Mouse (Mus musculus) embryonic facial prominence, embryonic 10.5 days (tissue): ENCODE measurements at regions not wholly inside any gene's neighbourhood (a gene's known extent, or its start where the extent isn't known, plus 50 kb on each side); places are given as distances from the start of the nearest gene placed in this dataset.

Experiments used
- DNase-seq: peaks from one replicate; pipeline ENCODE4 v3.0.0-alpha.2; 2017; ENCODE audit warnings: low spot score
- H3K27ac ChIP-seq: fragments of 300-500 bp; sonication (generic); replicated peaks from 2 replicates; pipeline ENCODE4 v1.5.1; 2016; ENCODE audit warnings: mild to moderate bottlenecking
- H3K27me3 ChIP-seq: fragments of 300-500 bp; sonication (generic); replicated peaks from 2 replicates; pipeline ENCODE4 v1.6.1; 2016; ENCODE audit warnings: low read depth, mild to moderate bottlenecking; ENCODE audit not compliant: poor library complexity, severe bottlenecking
- H3K36me3 ChIP-seq: fragments of 300-500 bp; sonication (generic); replicated peaks from 2 replicates; pipeline ENCODE4 v1.6.1; 2016; ENCODE audit warnings: mild to moderate bottlenecking, moderate library complexity
- H3K4me1 ChIP-seq: fragments of 300-500 bp; sonication (generic); 2 replicates; pipeline ENCODE4 v1.6.1; 2016
- H3K4me3 ChIP-seq: fragments of 300-500 bp; sonication (generic); 2 replicates; pipeline ENCODE4 v1.5.1; 2016; ENCODE audit warnings: mild to moderate bottlenecking, moderate library complexity
- H3K9me3 ChIP-seq: fragments of 300-500 bp; sonication (generic); 2 replicates; pipeline ENCODE4 v1.6.1; 2016; ENCODE audit warnings: mild to moderate bottlenecking
- WGBS: fragments of 180-500 bp; shearing (Covaris S2); methylation state at CpG from one replicate; pipeline ENCODE4 v1.1.7; 2016; 5-methylcytosine and 5-hydroxymethylcytosine counted together

GRCm38 (mm10) chr13:32649982-32650381 lies 133.8 kb downstream of the Mylk4 start:
- Histone ChIP-seq H3K27ac (no peak overlapping the region), H3K4me1 (peaks cover 18% of the 10 kb centered on the region), H3K36me3 (no peaks in the 10 kb centered on the region), H3K9me3 (no peaks in the 10 kb centered on the region), H3K4me3 (no peak overlapping the region), H3K27me3 (no peaks in the 10 kb centered on the region)
- peak; percentile 63 for DNase-seq
- 35% methylated on average over 9 of the region's 9 CpGs for WGBS

DNA sequence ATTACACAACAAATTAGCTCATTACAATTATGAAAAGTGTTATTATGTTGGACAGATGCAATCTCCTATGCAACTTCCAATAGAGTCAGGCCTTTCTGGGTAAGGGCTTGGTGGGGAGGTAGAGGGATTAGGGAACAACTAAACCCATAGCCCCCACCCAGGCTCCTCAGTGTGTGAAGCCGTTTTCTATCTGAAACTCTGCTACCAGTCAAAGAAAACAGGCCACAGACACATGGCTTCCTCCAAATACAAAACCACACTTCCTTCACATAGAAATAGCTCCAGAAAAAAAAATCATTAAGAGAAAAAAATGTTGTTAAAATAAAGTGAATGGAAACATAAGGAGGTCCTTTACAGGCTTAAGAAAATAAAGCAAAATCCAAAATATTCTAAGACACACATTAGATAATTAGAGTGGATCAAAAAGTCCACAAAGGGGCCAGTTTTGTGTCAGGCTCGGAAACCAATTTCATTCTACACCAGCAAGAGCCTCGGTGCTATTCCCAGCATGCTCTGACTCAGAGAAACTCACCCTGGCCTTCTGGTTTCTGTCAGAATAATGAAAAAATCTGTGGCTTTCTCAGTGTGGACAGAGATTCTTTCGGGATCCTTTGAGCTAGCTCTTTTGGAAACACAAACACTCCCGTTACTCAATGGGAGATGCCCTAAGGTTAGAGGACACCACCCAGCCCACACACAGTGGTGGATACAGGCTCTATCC lies 140.6 kb downstream of the Mylk4 start:
- H3K27ac ChIP-seq = no peak overlapping the region
- no peak for DNase-seq
- 51% methylated on average over 5 of the region's 5 CpGs for WGBS

DNA sequence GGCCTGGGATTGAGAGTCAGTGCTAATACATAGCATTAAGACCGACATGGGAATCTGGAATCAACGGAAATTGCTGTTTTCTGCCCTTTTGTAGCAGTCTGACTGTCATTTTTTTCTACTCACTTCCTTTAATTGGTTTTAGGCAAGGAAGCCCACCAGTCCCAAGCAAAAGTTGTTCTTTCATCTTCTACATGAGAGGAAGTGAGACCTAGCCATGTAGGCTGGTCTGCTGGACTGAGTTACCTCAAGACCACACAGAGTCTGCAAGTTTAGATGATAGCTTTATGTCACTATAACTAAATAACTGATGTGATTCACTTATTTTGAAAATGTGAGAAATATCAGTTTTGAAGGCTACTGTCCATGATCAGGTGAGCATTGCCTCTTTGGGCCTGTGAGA lies 142.8 kb downstream of the Mylk4 start:
- Histone ChIP-seq H3K4me3 (no peak overlapping the region), H3K36me3 (no peaks in the 10 kb centered on the region), H3K27ac (no peak overlapping the region), H3K27me3 (no peaks in the 10 kb centered on the region), H3K4me1 (peaks cover 3% of the 10 kb centered on the region; the same call in 1 of the 2 replicates), H3K9me3 (no peaks in the 10 kb centered on the region)
- 92% methylated on average over 2 of the region's 2 CpGs for WGBS
- DNase-seq = no peak

More for the DNA sequence above, 140.6 kb downstream of the Mylk4 start:
- Histone ChIP-seq H3K27me3 (no peaks in the 10 kb centered on the region), H3K4me3 (no peak overlapping the region), H3K4me1 (peaks cover 3% of the 10 kb centered on the region; the same call in 1 of the 2 replicates), H3K9me3 (no peaks in the 10 kb centered on the region), H3K36me3 (no peaks in the 10 kb centered on the region)

DNA sequence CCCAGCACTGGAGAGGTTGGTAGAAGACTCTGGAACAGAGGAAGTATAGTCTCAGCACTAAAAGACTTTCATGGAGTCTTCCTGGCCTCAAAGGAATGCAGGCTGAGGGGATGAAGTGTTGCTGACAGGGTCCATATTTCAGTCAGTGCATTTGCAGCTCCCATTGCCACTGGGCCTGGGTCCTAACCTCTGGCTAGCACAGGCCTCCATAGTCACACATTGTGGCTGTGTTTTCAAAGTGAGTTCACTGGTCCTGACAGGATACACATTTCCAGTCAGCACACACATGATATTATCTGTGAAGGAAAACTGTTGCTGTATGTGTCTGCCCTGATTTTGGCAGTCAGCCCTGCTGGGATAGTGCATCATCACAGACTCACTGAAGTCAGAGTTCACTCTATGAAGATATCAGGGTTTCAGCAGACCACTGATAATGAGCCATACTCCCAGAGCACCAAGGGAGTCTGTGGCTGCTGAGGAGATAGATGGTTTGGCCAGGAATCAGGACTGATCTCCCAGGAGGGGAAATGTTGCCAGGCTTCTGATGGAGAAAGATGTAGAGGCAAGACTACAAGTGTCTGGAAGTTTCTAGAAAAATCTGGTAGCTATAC lies 153.5 kb downstream of the Mylk4 start:
- H3K36me3 ChIP-seq = no peaks in the 10 kb centered on the region
- DNase-seq = no peak
- no peaks in the 10 kb centered on the region for H3K4me1 ChIP-seq
- no peaks in the 10 kb centered on the region for H3K9me3 ChIP-seq
- H3K4me3 ChIP-seq = no peak overlapping the region
- H3K27ac ChIP-seq = no peak overlapping the region
- no peaks in the 10 kb centered on the region for H3K27me3 ChIP-seq

GRCm38 (mm10) chr13:32613916-32614315 lies 169.8 kb downstream of the Mylk4 start:
- Histone ChIP-seq H3K4me3 (no peak overlapping the region), H3K27me3 (peaks cover 9% of the 10 kb centered on the region; the same call in 1 of the 2 replicates), H3K36me3 (no peaks in the 10 kb centered on the region), H3K4me1 (peaks cover 72% of the 10 kb centered on the region), H3K27ac (peak overlapping the region; percentile 24; the same call in 1 of the 2 replicates), H3K9me3 (no peaks in the 10 kb centered on the region)
- WGBS = 26% methylated on average over 6 of the region's 6 CpGs
- peak; percentile 39 for DNase-seq

DNA sequence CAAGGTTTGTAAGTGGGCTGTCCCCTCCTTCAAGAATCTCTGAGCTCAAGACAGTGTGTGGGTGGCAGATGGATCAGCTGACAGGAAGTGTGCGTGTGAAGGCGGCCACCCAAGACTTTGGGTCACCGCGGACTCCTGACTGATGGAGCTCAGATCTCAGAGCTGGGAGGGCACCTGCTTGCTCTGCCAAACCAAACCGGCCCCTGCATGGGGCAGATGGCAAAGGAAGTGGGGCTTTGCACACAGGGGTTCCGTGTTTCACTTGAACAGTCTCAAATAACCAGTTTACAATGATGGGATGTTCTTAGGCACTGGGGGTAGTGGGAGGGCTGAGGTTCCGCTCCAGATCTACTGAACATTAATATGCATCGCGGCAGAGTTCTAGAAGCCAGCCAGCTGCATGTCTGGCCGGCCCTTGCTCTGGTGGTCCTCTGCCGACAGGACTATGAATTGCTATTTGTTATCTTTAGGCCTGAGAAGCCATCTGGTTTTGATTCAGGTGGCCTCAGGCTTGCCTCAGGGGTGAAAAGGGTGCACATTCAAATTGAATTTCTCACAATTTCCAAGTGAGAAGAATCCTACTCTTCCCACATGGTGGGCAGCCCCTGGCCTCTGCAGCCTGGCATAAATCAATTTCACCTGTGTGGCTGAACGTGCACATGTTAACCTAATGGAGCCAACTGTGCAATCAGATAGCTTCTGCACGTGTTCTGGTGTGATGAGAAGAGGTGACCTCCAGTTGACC lies 172.0 kb downstream of the Mylk4 start:
- peak overlapping the region; percentile 16; the same call in 1 of the 2 replicates for H3K4me3 ChIP-seq
- no peaks in the 10 kb centered on the region for H3K9me3 ChIP-seq
- H3K27me3 ChIP-seq = peaks cover 9% of the 10 kb centered on the region; the same call in 1 of the 2 replicates
- H3K4me1 ChIP-seq = peaks cover 66% of the 10 kb centered on the region
- 36% methylated on average over 13 of the region's 13 CpGs for WGBS
- DNase-seq = peak; percentile 82
- H3K36me3 ChIP-seq = no peaks in the 10 kb centered on the region
- 0 out of 2 replicates have a peak overlapping the region, but pooled peaks have one; percentile 7 for H3K27ac ChIP-seq

- peaks cover 58% of the 10 kb centered on the region for H3K4me1 ChIP-seq
- H3K27me3 ChIP-seq = peaks cover 5% of the 10 kb centered on the region; the same call in 1 of the 2 replicates
- H3K9me3 ChIP-seq = no peaks in the 10 kb centered on the region
- no peaks in the 10 kb centered on the region for H3K36me3 ChIP-seq
- peak overlapping the region; percentile 69 for H3K27ac ChIP-seq
- 62% methylated on average over 5 of the region's 5 CpGs for WGBS
- no peak overlapping the region for H3K4me3 ChIP-seq
- no peak for DNase-seq
Measured at GRCm38 (mm10) chr13:32610970-32611369, 172.8 kb downstream of the Mylk4 start.

- WGBS = 78% methylated on average over 3 of the region's 3 CpGs
Measured at GRCm38 (mm10) chr13:32608413-32608812, 175.3 kb downstream of the Mylk4 start.

GRCm38 (mm10) chr13:32603925-32604590 lies 179.7 kb downstream of the Mylk4 start:
- Histone ChIP-seq H3K27me3 (no peaks in the 10 kb centered on the region), H3K4me3 (no peak overlapping the region), H3K36me3 (no peaks in the 10 kb centered on the region), H3K27ac (no peak overlapping the region), H3K4me1 (no peaks in the 10 kb centered on the region), H3K9me3 (no peaks in the 10 kb centered on the region)
- WGBS = 81% methylated on average over 8 of the region's 8 CpGs
- DNase-seq = no peak

More at GRCm38 (mm10) chr13:32608413-32608812, 175.3 kb downstream of the Mylk4 start:
- Histone ChIP-seq H3K27ac (no peak overlapping the region), H3K36me3 (no peaks in the 10 kb centered on the region), H3K9me3 (no peaks in the 10 kb centered on the region), H3K27me3 (peaks cover 5% of the 10 kb centered on the region; the same call in 1 of the 2 replicates), H3K4me1 (peaks cover 33% of the 10 kb centered on the region), H3K4me3 (no peak overlapping the region)
- DNase-seq = no peak

- Histone ChIP-seq H3K4me3 (no peak overlapping the region), H3K27me3 (no peaks in the 10 kb centered on the region), H3K27ac (no peak overlapping the region), H3K9me3 (no peaks in the 10 kb centered on the region), H3K4me1 (no peaks in the 10 kb centered on the region), H3K36me3 (no peaks in the 10 kb centered on the region)
- peak; percentile 31 for DNase-seq
- WGBS = 78% methylated on average over 5 of the region's 5 CpGs
Measured at GRCm38 (mm10) chr13:32601315-32601714, 182.4 kb downstream of the Mylk4 start.

DNA sequence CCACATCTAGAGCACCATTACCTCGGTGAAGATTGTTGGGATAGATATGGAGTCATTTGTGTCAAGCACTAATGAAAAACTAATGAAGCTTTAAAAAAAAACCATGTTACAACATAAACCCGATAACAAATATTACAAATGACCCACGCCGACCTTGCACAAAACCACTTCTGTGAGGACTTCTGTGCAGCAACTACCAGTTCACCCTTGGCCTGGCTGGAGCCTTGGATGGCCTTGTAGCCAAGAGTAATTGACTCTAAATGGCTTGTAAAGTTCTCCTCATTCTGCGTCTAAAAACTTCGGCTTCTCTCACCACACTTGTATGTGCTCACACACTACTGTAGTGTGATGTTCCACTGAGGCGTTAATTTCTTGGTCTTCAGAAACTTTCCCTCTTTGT lies 190.1 kb downstream of the Mylk4 start:
- Histone ChIP-seq H3K9me3 (peaks cover 5% of the 10 kb centered on the region; the same call in 1 of the 2 replicates), H3K36me3 (no peaks in the 10 kb centered on the region), H3K27me3 (no peaks in the 10 kb centered on the region), H3K4me3 (no peak overlapping the region), H3K4me1 (no peaks in the 10 kb centered on the region), H3K27ac (no peak overlapping the region)
- WGBS = 90% methylated on average over 7 of the region's 7 CpGs
- DNase-seq = no peak

GRCm38 (mm10) chr13:32593131-32593530 lies 190.6 kb downstream of the Mylk4 start:
- peaks cover 8% of the 10 kb centered on the region; the same call in 1 of the 2 replicates for H3K9me3 ChIP-seq
- no peak overlapping the region for H3K27ac ChIP-seq
- H3K4me1 ChIP-seq = no peaks in the 10 kb centered on the region
- DNase-seq = no peak
- no peak overlapping the region for H3K4me3 ChIP-seq
- 94% methylated on average over 5 of the region's 5 CpGs for WGBS
- H3K27me3 ChIP-seq = no peaks in the 10 kb centered on the region
- H3K36me3 ChIP-seq = no peaks in the 10 kb centered on the region
